Mouse (Mus musculus): ENCODE data around the gene Slc35f2. TPM values are rescaled to one million over a fixed set of nuclear protein-coding genes. Genes with fewer than 3 reads are reported as not detected.

Gene Slc35f2
- polyA plus RNA-seq, 1 experiment from 2014 or later: 9.3 TPM

DNA sequence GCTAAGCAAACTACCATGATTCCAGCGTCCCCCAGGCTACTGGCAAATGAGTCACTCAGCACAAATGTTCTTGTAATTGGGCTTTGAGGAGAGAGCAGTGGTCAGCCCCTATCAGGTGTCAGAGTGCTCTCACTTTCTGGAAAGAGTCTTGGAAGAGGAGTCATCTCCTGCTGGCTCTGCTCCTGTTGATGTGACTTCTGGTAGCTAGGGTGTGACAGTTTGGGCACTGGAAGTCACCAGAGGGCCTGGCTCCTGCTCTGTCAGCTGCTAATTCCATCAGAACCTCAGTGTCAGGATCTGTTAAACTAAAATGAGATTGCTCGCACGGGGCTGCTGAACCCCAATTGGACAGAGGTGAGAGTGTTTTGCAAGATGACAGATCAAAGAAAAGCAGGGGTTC lies 63.7 kb downstream of the Slc35f2 start:
- no peaks in the 10 kb centered on the region for H3K9me3 ChIP-seq
- no peak overlapping the region for H3K27ac ChIP-seq
- no peak overlapping the region for H3K4me3 ChIP-seq
- no peak overlapping the region for H3K4me2 ChIP-seq
- H3K9ac ChIP-seq: no peak overlapping the region
- WGBS: 76% methylated on average over 3 of the region's 3 CpGs
- H3K27me3 ChIP-seq: no peaks in the 10 kb centered on the region
- H3K36me3 ChIP-seq: no peaks in the 10 kb centered on the region
- no peaks in the 10 kb centered on the region for H3K4me1 ChIP-seq (replicated peaks)
- ATAC-seq (ENCODE audit: low FRiP score): no peak

GRCm38 (mm10) chr9:53835976-53836375 lies 64.6 kb downstream of the Slc35f2 start:
- H3K27me3 ChIP-seq: no peaks in the 10 kb centered on the region
- no peaks in the 10 kb centered on the region for H3K4me1 ChIP-seq (replicated peaks)
- H3K9ac ChIP-seq: no peak overlapping the region
- ATAC-seq (ENCODE audit: low FRiP score): no peak
- H3K4me2 ChIP-seq: no peak overlapping the region
- H3K27ac ChIP-seq: no peak overlapping the region
- H3K4me3 ChIP-seq: no peak overlapping the region
- no peaks in the 10 kb centered on the region for H3K36me3 ChIP-seq
- WGBS: 75% methylated on average over 4 of the region's 4 CpGs
- H3K9me3 ChIP-seq: no peaks in the 10 kb centered on the region

DNA sequence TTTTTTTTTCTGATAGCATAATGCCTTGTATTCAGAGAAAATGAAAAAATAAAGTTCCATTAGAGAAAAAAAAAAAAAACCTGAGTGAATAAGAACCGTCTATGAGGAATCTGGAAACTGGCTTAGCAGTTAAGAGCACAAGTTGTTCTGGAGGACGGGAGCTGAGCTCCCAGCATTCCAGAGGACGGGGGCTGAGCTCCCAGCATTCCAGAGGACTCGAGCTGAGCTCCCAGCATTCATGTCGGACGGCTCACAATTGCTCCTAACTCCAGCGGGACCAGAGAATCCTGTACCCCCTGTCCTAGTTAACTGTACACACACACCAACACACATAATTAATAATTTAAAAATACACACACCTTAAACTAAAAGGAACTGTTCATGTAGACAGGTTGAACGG lies 67.5 kb downstream of the Slc35f2 start:
- Histone ChIP-seq H3K9me3 (no peaks in the 10 kb centered on the region), H3K4me2 (no peak overlapping the region), H3K4me3 (no peak overlapping the region), H3K27ac (no peak overlapping the region), H3K36me3 (no peaks in the 10 kb centered on the region), H3K9ac (no peak overlapping the region), H3K4me1 (replicated peaks) (no peaks in the 10 kb centered on the region), H3K27me3 (no peaks in the 10 kb centered on the region)
- no peak for ATAC-seq (ENCODE audit: low FRiP score)
- WGBS: 83% methylated on average over 8 of the region's 8 CpGs

- Histone ChIP-seq H3K4me3 (no peak overlapping the region), H3K36me3 (no peaks in the 10 kb centered on the region), H3K4me2 (no peak overlapping the region), H3K27me3 (no peaks in the 10 kb centered on the region), H3K27ac (no peak overlapping the region), H3K9ac (no peak overlapping the region), H3K9me3 (no peaks in the 10 kb centered on the region), H3K4me1 (replicated peaks) (no peaks in the 10 kb centered on the region)
- 76% methylated on average over 8 of the region's 8 CpGs for WGBS
- no peak for ATAC-seq (ENCODE audit: low FRiP score)
These were observed 77.2 kb downstream of the Slc35f2 start for GRCm38 (mm10) chr9:53848548-53848947.

GRCm38 (mm10) chr9:53849864-53850263 lies 78.5 kb downstream of the Slc35f2 start, which contains the start of gene Sln:
Gene Sln, plus strand, starts transcription at chr9:53850164.
- ATAC-seq (ENCODE audit: low FRiP score): no peak
- Histone ChIP-seq H3K4me2 (no peak within 1 kb of the TSS), H3K9me3 (no peaks in the 10 kb centered on the region), H3K36me3 (no peaks in the 10 kb centered on the region), H3K27me3 (no peaks in the 10 kb centered on the region), H3K27ac (no peak within 1 kb of the TSS), H3K4me1 (replicated peaks) (no peaks in the 10 kb centered on the region), H3K9ac (no peak within 1 kb of the TSS), H3K4me3 (no peak within 1 kb of the TSS)
- 87% methylated on average over 4 of the region's 4 CpGs for WGBS

GRCm38 (mm10) chr9:53852158-53852557 lies 80.8 kb downstream of the Slc35f2 start:
- no peak overlapping the region for H3K27ac ChIP-seq
- no peaks in the 10 kb centered on the region for H3K9me3 ChIP-seq
- no peaks in the 10 kb centered on the region for H3K27me3 ChIP-seq
- no peak for ATAC-seq (ENCODE audit: low FRiP score)
- 86% methylated on average over 4 of the region's 4 CpGs for WGBS
- H3K36me3 ChIP-seq: no peaks in the 10 kb centered on the region
- no peak overlapping the region for H3K9ac ChIP-seq
- no peaks in the 10 kb centered on the region for H3K4me1 ChIP-seq (replicated peaks)
- no peak overlapping the region for H3K4me3 ChIP-seq
- no peak overlapping the region for H3K4me2 ChIP-seq

DNA sequence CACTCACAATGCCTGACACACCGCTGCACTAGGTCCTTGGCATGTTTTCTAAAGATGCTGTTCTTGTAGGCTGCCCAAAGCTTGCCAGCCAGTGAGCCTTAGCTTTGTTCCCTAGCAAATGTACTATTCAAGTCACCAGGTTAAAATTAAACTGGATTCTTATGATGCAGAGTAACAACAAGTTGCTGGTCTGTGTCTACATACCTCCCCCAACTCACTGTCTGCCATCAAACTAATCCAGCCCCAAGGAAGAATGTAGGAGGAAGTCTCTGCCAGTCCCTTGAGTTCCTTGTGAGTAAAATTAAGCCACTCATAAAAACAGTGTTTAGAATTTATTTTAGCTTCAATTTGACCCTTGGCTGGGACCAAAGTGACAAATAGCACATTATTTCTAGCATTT lies 82.3 kb downstream of the Slc35f2 start:
- WGBS: 76% methylated on average over 1 of the region's 1 CpGs
- no peaks in the 10 kb centered on the region for H3K36me3 ChIP-seq
- H3K4me3 ChIP-seq: no peak overlapping the region
- H3K9ac ChIP-seq: no peak overlapping the region
- H3K4me2 ChIP-seq: no peak overlapping the region
- ATAC-seq (ENCODE audit: low FRiP score): no peak
- H3K9me3 ChIP-seq: no peaks in the 10 kb centered on the region
- H3K4me1 ChIP-seq (replicated peaks): no peaks in the 10 kb centered on the region
- H3K27me3 ChIP-seq: no peaks in the 10 kb centered on the region
- no peak overlapping the region for H3K27ac ChIP-seq

DNA sequence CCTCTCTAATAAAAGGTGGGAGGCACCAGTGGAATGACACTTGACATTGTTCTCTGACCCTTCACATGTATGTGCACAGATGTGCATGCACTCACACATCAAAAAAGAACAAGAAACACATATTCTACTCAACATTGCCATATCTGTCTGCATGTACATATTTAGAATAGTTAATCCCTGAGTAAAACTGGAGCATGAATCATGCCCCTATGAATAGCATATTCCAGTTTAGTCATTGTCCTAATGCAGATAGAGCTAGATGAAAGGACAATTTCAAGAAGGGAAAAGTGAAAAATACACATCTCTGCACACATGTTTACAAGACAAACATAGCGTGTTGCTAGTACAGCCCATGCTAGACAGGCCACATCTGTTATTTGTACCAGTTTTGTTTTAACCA lies 83.2 kb downstream of the Slc35f2 start:
- H3K9me3 ChIP-seq: no peaks in the 10 kb centered on the region
- H3K4me3 ChIP-seq: no peak overlapping the region
- no peaks in the 10 kb centered on the region for H3K4me1 ChIP-seq (replicated peaks)
- no peak overlapping the region for H3K9ac ChIP-seq
- H3K27ac ChIP-seq: no peak overlapping the region
- no peaks in the 10 kb centered on the region for H3K36me3 ChIP-seq
- 93% methylated on average over 1 of the region's 1 CpGs for WGBS
- ATAC-seq (ENCODE audit: low FRiP score): no peak
- H3K4me2 ChIP-seq: no peak overlapping the region
- no peaks in the 10 kb centered on the region for H3K27me3 ChIP-seq

GRCm38 (mm10) chr9:53857864-53858263 lies 86.5 kb downstream of the Slc35f2 start:
- H3K36me3 ChIP-seq: no peaks in the 10 kb centered on the region
- no peaks in the 10 kb centered on the region for H3K4me1 ChIP-seq (replicated peaks)
- H3K27me3 ChIP-seq: no peaks in the 10 kb centered on the region
- no peaks in the 10 kb centered on the region for H3K9me3 ChIP-seq
- no peak overlapping the region for H3K4me2 ChIP-seq
- no peak overlapping the region for H3K27ac ChIP-seq
- no peak overlapping the region for H3K9ac ChIP-seq
- ATAC-seq (ENCODE audit: low FRiP score): no peak
- WGBS: 85% methylated on average over 5 of the region's 5 CpGs
- no peak overlapping the region for H3K4me3 ChIP-seq

Other genes with a start within 250 kb of the Slc35f2 start
- 11.3 and 14.2 TPM in 2 replicates for gene Atm, start 234.8 kb upstream of the Slc35f2 start, polyA plus RNA-seq (2015; fragmentation: Nextera tagmentation; extraction: Ambion mirVana)
- 11.7 and 13.0 TPM in 2 replicates for gene Npat, start 234.5 kb upstream of the Slc35f2 start, polyA plus RNA-seq (2015; fragmentation: Nextera tagmentation; extraction: Ambion mirVana)
- 131 and 132 TPM in 2 replicates for gene Acat1, start 161.2 kb upstream of the Slc35f2 start, polyA plus RNA-seq (2015; fragmentation: Nextera tagmentation; extraction: Ambion mirVana)
- gene Cul5, start 101.5 kb upstream of the Slc35f2 start, polyA plus RNA-seq (2015; fragmentation: Nextera tagmentation; extraction: Ambion mirVana): 41.5 and 46.2 TPM in 2 replicates
- 3.6 and 3.7 TPM in 2 replicates for gene Rab39, start 65.3 kb upstream of the Slc35f2 start, polyA plus RNA-seq (2015; fragmentation: Nextera tagmentation; extraction: Ambion mirVana)
- gene Sln, start 78.6 kb downstream of the Slc35f2 start, polyA plus RNA-seq (2015; fragmentation: Nextera tagmentation; extraction: Ambion mirVana): 0.63 and 1.2 TPM in 2 replicates
- 18.4 and 19.7 TPM in 2 replicates for gene Elmod1, start 203.8 kb downstream of the Slc35f2 start, polyA plus RNA-seq (2015; fragmentation: Nextera tagmentation; extraction: Ambion mirVana)

All from hindbrain, embryonic 13.5 days (tissue).